Mouse (Mus musculus) erythroblast, embryonic 14.5 days (primary cell): ENCODE results near the gene Ccdc73. TPM values are rescaled to one million over a fixed set of nuclear protein-coding genes. Genes with fewer than 3 reads are reported as not detected.
"Not testable (repeated sequence)": the region's sequence is repeated elsewhere in the genome, so short reads cannot be mapped to it uniquely, and the experiment has no call there.

ENCODE experiments used
- H3K27me3 ChIP-seq: 2 replicates; pipeline ENCODE4 v1.6.1; 2012; ENCODE audit warnings: inconsistent platforms; ENCODE audit not compliant: control insufficient read depth
- H3K36me3 ChIP-seq: 2 replicates; pipeline ENCODE4 v1.6.1; 2012; ENCODE audit warnings: mild to moderate bottlenecking, inconsistent platforms; ENCODE audit not compliant: control insufficient read depth
- H3K4me1 ChIP-seq: 2 replicates; pipeline ENCODE4 v1.6.1; 2012; ENCODE audit warnings: inconsistent platforms; ENCODE audit not compliant: control insufficient read depth
- H3K4me3 ChIP-seq: replicated peaks from 2 replicates; pipeline ENCODE3; 2012; ENCODE audit warnings: moderate library complexity, mild to moderate bottlenecking, inconsistent platforms
- H3K9me3 ChIP-seq: 2 replicates; pipeline ENCODE4 v1.6.1; 2012; ENCODE audit warnings: low read length, inconsistent platforms, mixed read lengths; ENCODE audit not compliant: control insufficient read depth
- GATA1 ChIP-seq: IDR thresholded peaks from 2 replicates; pipeline ENCODE4 v1.6.1; 2012; ENCODE audit warnings: low read length, inconsistent platforms, mixed read lengths
- TAL1 ChIP-seq: IDR thresholded peaks from 3 replicates; pipeline ENCODE4 v1.6.1; 2012; ENCODE audit warnings: low read length, inconsistent platforms, mixed read lengths
- polyA plus RNA-seq: library from polyadenylated mRNA; stranded (reverse); fragments of >175 nt; gene quantifications from 2 replicates; pipeline ENCODE4 v1.2.3, GENCODE M21; 2012

The Ccdc73 gene
- polyA plus RNA-seq, 1 experiment: not detected

DNA sequence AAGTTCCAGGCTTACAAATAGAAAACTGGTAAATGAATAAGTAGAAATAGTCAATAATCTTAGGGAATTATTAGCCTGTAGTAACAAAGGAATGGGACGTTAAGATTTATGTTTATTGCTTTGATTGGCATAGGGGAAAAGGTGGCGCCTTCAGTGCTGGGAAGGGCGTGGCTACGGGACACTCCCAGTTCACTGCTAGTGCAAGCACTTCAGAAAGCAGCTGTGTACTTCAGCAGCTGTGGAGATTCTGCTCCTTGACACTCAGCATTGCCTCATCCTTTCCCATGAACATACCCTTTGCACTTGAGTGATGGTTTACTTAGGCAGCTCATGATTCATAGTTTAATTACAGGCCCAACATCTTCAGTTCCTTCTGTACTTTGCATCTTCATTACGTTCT, 8.5 kb upstream of the Ccdc73 start:
- Histone ChIP-seq H3K27me3 (no peaks in the 10 kb centered on the region), H3K4me3 (no peak overlapping the region), H3K9me3 (no peaks in the 10 kb centered on the region), H3K36me3 (no peaks in the 10 kb centered on the region), H3K4me1 (no peaks in the 10 kb centered on the region)
- TF ChIP-seq TAL1: no peak
- no peak for TF ChIP-seq GATA1

DNA sequence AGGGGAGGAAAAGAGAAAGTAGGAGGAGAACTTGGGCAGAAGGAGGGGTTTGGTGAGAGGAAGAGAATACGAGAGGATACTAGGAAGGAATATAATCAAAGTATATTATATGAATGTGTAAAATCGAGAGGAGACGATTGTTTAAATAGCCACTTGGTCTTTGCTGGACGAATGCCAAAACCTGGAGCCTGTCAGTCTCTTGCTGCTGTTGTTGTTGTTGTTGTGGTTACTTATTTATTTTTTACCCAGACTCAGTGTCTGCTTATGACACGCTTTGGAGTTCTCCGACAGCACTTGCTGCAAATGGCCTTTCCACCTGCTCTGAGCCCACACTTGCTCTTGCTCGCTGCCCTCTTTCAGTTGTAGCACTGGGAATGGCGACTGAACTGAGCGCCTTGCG, 7.2 kb upstream of the Ccdc73 start:
- no peaks in the 10 kb centered on the region for H3K36me3 ChIP-seq
- no peaks in the 10 kb centered on the region for H3K4me1 ChIP-seq
- no peaks in the 10 kb centered on the region for H3K9me3 ChIP-seq
- H3K27me3 ChIP-seq: no peaks in the 10 kb centered on the region
- H3K4me3 ChIP-seq: no peak overlapping the region
- no peak for TF ChIP-seq TAL1
- no peak for TF ChIP-seq GATA1

DNA sequence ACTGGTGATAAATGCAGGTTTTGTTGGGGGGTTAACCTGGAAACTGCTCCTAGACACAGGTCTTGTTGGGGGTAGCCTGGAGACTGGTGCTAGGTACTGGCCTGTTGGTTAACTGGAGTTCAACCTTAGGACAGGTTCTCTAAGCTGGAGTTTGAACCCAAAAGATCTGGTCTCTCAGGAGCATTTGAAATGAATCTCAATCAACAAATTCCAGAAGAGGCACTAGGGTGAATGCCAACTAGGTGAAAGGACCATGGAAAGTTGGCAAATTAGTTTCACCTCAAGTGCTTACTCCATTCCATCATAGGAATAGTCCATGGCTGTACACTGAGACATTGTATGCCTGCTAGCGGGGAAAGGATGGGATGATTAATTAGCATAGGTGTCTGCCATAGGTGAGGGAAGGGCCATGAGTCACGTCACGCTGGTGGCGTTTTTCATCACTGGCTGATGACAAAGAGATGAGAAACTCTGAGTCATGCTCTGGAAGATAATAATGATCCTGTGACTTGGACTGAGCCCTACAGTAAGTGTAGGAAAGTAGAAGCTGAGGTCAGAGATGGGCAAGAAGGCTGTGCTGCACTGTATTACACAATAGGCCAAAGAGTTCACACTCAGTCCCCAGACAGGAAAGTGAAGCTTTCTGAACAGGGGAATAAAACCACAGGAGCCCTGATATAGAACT, 3.3 kb upstream of the Ccdc73 start:
- no peaks in the 10 kb centered on the region for H3K4me1 ChIP-seq
- no peaks in the 10 kb centered on the region for H3K36me3 ChIP-seq
- no peak for TF ChIP-seq TAL1
- no peaks in the 10 kb centered on the region for H3K9me3 ChIP-seq
- H3K27me3 ChIP-seq: no peaks in the 10 kb centered on the region
- no peak overlapping the region for H3K4me3 ChIP-seq

DNA sequence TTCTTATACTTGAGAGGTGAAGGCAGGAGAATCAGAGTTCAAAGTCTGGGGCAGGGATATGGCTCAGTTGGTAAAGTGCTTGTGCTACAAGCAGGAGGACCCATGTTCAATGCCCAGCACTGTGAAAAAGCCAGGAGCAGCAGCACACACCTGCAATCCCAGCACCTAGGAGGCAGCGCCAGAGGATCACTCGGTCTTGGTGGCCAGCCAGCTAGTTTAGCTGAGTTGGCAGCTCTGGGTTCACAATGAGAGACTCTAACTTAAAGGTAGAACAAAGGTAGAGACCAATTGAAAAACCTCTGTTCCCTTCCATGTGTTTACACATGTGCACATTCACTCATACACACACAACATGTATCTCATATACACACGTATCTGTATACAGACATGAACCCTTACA, 1.5 kb downstream of the Ccdc73 start:
- H3K27me3 ChIP-seq: no peaks in the 10 kb centered on the region
- H3K4me1 ChIP-seq: no peaks in the 10 kb centered on the region
- no peaks in the 10 kb centered on the region for H3K9me3 ChIP-seq
- H3K4me3 ChIP-seq: no peak overlapping the region
- TF ChIP-seq GATA1 (no peak), TAL1 (no peak)
- H3K36me3 ChIP-seq: no peaks in the 10 kb centered on the region

DNA sequence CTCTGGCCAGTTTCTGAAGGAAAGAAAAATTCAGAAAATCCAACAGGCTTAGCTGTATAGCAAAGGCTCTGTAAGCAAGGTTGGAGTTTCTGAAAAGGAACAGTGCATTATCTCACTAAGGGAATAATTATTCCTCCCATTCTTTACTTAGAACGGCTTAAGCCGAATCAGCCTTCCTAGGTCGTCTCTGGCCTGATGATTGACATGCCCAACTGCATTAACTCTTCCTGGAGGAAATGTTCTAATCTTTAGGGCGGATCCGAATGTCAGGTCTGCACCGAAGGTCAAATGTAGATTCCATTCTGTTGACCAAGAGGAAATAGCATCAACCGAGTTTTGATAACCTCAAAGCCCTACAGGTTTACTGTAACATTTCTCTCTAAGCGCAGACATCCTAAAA, 11.2 kb downstream of the Ccdc73 start:
- H3K27me3 ChIP-seq: no peaks in the 10 kb centered on the region
- no peak for TF ChIP-seq GATA1
- no peak for TF ChIP-seq TAL1
- H3K36me3 ChIP-seq: no peaks in the 10 kb centered on the region
- no peaks in the 10 kb centered on the region for H3K4me1 ChIP-seq
- H3K9me3 ChIP-seq: no peaks in the 10 kb centered on the region
- H3K4me3 ChIP-seq: no peak overlapping the region

DNA sequence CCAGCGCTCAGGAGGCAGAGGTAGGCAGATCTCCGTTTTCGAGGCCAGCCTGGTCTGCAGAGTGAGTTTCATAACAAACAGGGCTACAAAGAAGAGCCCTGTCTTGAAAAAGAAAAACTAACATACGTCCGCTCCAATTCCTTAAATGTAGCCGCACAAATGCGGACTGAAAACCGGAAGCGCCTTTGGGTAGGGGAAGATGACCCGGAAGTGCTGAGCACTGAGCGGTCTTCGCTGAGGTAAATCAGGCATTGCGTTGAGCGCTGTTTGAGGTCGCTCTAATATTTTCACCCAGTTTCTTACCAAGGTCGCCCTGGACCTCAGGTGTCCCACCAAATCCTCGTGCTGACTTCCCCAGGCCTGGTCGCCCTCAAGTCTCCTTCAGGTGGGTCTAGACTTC, 18.5 kb downstream of the Ccdc73 start:
- no peak for TF ChIP-seq GATA1
- TF ChIP-seq TAL1: no peak
- Histone ChIP-seq H3K4me3 (no peak overlapping the region), H3K9me3 (no peaks in the 10 kb centered on the region), H3K27me3 (no peaks in the 10 kb centered on the region), H3K4me1 (no peaks in the 10 kb centered on the region), H3K36me3 (no peaks in the 10 kb centered on the region)

DNA sequence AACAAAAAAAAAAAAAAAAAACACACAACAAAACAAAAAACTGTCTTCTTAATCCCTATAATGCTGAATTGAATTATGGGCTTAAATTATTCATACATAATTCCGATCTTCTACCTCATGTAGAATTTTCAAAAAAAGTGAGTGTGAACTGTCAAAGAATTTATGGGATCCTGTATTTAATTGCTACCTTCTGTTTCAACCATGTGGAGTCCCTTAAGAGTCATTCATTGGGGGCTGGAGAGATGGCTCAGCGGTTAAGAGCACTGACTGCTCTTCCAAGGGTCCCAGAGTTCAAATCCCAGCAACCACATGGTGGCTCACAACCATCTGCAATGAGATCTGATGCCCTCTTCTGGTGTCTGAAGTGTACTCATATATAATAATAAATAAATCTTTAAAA, 19.7 kb downstream of the Ccdc73 start:
- not testable (repeated sequence) for H3K4me1 ChIP-seq, H3K36me3 ChIP-seq, H3K4me3 ChIP-seq, H3K9me3 ChIP-seq, H3K27me3 ChIP-seq

DNA sequence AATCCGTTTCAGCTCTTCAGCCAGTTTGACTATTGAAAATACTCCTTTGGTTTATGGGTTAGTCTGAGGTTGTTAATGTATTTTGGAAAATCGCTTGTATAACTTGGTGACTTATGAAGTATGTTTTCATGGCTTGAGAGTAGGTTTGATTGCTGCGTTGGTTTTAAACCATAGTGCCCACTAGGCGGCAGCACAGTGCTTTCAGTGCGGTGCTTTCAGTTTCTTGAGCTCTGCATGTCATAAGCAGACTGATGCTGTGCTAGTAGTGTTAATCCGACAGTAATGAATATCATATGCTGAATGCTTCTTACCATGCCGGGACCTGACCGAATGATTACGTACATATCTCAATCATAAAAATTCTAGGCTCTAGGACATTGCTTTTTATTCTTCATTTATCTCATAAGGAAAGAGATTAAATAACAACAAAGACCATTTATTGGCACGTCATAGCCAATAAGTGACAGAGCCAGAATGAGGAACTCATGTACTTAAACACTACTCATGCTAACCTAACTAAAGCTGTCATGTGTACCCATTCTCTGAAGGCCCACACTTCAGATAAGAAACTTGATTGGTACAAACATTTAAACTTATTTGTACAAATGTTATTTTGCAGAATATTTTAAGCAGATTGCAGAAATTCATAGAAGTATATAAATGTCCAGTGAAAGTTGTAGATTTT, 20.4 kb downstream of the Ccdc73 start:
- no peaks in the 10 kb centered on the region for H3K36me3 ChIP-seq
- TF ChIP-seq TAL1 (no peak), GATA1 (no peak)
- H3K4me3 ChIP-seq: no peak overlapping the region
- no peaks in the 10 kb centered on the region for H3K4me1 ChIP-seq
- no peaks in the 10 kb centered on the region for H3K27me3 ChIP-seq
- no peaks in the 10 kb centered on the region for H3K9me3 ChIP-seq

DNA sequence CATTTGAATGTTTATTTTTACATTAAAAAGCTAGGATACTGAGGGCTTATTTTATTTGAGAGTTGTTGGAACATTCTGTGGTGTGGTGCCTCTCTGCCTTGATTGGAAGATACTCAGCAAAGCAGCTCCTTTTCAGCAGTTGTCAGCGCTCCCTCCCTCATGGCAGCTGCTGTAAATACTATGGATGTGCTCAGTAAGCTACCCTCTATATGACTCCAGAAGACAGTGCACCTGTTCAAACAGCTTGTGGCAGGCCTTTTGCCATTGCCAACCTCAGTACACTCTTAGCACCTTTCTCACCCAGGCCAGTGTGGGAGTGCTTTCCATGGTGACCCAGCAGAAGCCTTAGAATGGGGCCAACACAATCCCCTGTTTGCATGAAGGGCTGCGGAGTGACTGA, 32.4 kb downstream of the Ccdc73 start:
- Histone ChIP-seq H3K9me3 (no peaks in the 10 kb centered on the region), H3K4me3 (no peak overlapping the region), H3K27me3 (no peaks in the 10 kb centered on the region), H3K4me1 (no peaks in the 10 kb centered on the region), H3K36me3 (no peaks in the 10 kb centered on the region)
- TF ChIP-seq TAL1: no peak

DNA sequence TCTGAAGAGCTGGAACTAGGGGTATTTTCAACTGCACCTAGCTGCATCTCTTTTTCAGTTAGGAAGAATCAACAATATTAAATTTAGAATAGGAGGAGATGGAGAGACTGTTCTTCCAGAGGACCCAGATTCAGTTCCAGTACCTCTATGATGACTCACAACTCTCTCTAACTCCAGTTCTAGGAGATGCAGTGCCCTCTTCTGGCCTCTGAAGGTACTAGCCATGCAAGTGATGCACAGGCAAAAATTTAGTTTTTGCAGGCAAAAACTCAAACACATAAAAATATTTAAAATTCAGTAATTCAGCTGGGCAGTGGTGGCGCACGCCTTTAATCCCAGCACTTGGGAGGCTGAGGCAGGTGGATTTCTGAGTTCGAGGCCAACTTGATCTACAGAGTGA, 48.1 kb downstream of the Ccdc73 start:
- TF ChIP-seq TAL1: no peak
- TF ChIP-seq GATA1: no peak
- Histone ChIP-seq H3K27me3 (no peaks in the 10 kb centered on the region), H3K9me3 (no peaks in the 10 kb centered on the region), H3K4me3 (no peak overlapping the region), H3K36me3 (no peaks in the 10 kb centered on the region), H3K4me1 (no peaks in the 10 kb centered on the region)
